Mouse (Mus musculus) midbrain, embryonic 13.5 days (tissue): ENCODE results near the gene Gm14226. TPM values are rescaled to one million over a fixed set of nuclear protein-coding genes. Genes with fewer than 3 reads are reported as not detected.
A peak's percentile ranks its signal among the peaks of the same experiment; 100 is the strongest.
"Not testable (repeated sequence)": the region's sequence is repeated elsewhere in the genome, so short reads cannot be mapped to it uniquely, and the experiment has no call there.

ENCODE experiments used
- ATAC-seq: fragments of 200-750 bp; cut with Nextera tagmentation; 2 replicates; pipeline ENCODE4 v1.8.0; 2017; ENCODE audit warnings: mild to moderate bottlenecking, moderate TSS enrichment, moderate library complexity
- H3K27ac ChIP-seq: fragments of 300-500 bp; sonication (generic); 2 replicates; pipeline ENCODE4 v1.5.1; 2015; ENCODE audit warnings: inconsistent platforms, mild to moderate bottlenecking, moderate library complexity
- H3K27me3 ChIP-seq: fragments of 300-500 bp; sonication (generic); 2 replicates; pipeline ENCODE4 v1.6.1; 2015; ENCODE audit warnings: mild to moderate bottlenecking, inconsistent platforms
- H3K36me3 ChIP-seq: fragments of 300-500 bp; sonication (generic); 2 replicates; pipeline ENCODE4 v1.6.1; 2015; ENCODE audit warnings: mild to moderate bottlenecking, inconsistent platforms
- H3K4me1 ChIP-seq: fragments of 300-500 bp; sonication (generic); replicated peaks from 2 replicates; pipeline ENCODE4 v1.6.1; 2015; ENCODE audit warnings: inconsistent platforms
- H3K4me2 ChIP-seq: fragments of 300-500 bp; sonication (generic); replicated peaks from 2 replicates; pipeline ENCODE4 v1.6.1; 2015; ENCODE audit warnings: moderate library complexity, mild to moderate bottlenecking, inconsistent platforms
- H3K4me3 ChIP-seq: fragments of 300-500 bp; sonication (generic); replicated peaks from 2 replicates; pipeline ENCODE4 v1.5.1; 2015; ENCODE audit warnings: mild to moderate bottlenecking, inconsistent platforms
- H3K9ac ChIP-seq: fragments of 300-500 bp; sonication (generic); replicated peaks from 2 replicates; pipeline ENCODE4 v1.6.1; 2015; ENCODE audit warnings: mild to moderate bottlenecking, inconsistent platforms
- H3K9me3 ChIP-seq: fragments of 300-500 bp; sonication (generic); 2 replicates; pipeline ENCODE4 v1.6.1; 2016; ENCODE audit warnings: mild to moderate bottlenecking, inconsistent platforms
- WGBS: fragments of 180-500 bp; shearing (Covaris S2); methylation state at CpG from one replicate; pipeline ENCODE4 v1.1.7; 2015; 5-methylcytosine and 5-hydroxymethylcytosine counted together
- polyA plus RNA-seq: library from polyadenylated mRNA; unstranded; fragments of >200 nt; fragmentation: Nextera tagmentation; extraction: Ambion mirVana; gene quantifications from 2 replicates; pipeline ENCODE4 v1.2.1, GENCODE M21; 2015

Gene Gm14226
- polyA plus RNA-seq = 0.12 and 0.18 TPM in 2 replicates

DNA sequence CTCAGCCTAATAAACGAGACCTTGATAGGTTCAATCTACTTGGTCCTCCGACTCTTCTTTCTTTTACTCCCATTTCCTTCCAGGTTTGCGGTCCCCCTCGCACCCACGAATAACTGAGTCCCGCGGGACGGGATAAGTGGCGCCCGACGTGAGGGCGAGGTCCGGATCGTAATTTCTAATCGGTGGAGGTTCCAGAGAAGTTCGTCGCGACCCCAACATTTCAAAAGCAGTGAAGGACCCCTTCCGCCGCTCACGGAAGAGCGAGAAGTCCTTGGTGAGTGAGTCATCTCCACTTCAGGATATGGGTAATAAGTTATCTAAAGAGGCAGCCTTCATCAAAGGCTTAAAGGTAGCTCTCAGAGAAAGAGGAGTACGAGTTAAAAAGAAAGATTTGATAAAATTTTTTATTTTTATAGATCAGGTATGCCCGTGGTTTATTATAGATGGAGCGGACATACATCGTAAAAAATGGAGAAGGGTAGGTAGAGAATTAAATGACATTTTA is at the start of gene Gm14226:
Gene Gm14226, plus strand, starts transcription at position 16 of the 505 bp plus-strand sequence.
- H3K9ac ChIP-seq = peak within 1 kb of the TSS; percentile 59
- under 1% methylated on average over 24 of the region's 26 CpGs for WGBS
- peak; percentile 16; the same call in 1 of the 2 replicates for ATAC-seq
- peaks cover 10% of the 10 kb centered on the region; the same call in 1 of the 2 replicates for H3K27me3 ChIP-seq
- peak within 1 kb of the TSS; percentile 45 for H3K4me3 ChIP-seq
- H3K9me3 ChIP-seq, H3K4me1 ChIP-seq, H3K36me3 ChIP-seq: not testable (repeated sequence)
- peak within 1 kb of the TSS; percentile 76 for H3K27ac ChIP-seq
- H3K4me2 ChIP-seq = peak within 1 kb of the TSS; percentile 91

DNA sequence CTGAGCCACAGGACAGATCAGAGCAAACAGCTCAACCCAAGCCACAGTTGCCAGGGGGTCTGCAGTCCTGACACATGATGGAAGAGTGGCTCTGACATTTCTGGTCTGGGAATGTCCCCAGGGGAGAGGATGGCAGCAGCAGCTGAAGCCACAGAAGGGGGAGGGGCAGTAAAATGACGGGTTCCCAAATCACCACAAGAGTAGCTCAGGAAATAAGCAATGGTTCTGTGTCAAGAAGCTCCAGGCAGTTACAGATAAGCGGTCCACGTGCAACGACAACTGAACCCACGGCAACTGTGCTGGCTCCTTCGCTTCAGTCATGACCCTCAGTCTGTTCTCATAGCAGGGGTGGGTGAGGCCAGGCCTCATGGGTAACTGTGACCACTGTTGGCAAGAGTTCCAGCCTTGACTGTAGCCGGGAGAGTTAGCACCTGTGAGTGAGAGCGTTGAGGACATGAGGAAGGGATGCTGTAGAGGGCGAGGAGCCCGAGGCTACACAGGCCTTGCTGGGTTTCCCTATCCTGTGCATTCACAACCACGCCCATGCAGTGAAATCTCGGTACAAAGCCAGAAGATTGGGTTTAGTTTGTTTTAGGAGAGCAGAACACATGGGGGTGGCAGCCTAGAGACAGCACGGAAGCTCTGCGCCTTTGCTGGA is 48.2 kb upstream of the Gm14226 start:
- H3K4me1 ChIP-seq, H3K9me3 ChIP-seq, H3K27me3 ChIP-seq, H3K9ac ChIP-seq, H3K27ac ChIP-seq, H3K4me2 ChIP-seq, H3K4me3 ChIP-seq, H3K36me3 ChIP-seq, ATAC-seq: not testable (repeated sequence)
- 71% methylated on average over 14 of the region's 14 CpGs for WGBS

DNA sequence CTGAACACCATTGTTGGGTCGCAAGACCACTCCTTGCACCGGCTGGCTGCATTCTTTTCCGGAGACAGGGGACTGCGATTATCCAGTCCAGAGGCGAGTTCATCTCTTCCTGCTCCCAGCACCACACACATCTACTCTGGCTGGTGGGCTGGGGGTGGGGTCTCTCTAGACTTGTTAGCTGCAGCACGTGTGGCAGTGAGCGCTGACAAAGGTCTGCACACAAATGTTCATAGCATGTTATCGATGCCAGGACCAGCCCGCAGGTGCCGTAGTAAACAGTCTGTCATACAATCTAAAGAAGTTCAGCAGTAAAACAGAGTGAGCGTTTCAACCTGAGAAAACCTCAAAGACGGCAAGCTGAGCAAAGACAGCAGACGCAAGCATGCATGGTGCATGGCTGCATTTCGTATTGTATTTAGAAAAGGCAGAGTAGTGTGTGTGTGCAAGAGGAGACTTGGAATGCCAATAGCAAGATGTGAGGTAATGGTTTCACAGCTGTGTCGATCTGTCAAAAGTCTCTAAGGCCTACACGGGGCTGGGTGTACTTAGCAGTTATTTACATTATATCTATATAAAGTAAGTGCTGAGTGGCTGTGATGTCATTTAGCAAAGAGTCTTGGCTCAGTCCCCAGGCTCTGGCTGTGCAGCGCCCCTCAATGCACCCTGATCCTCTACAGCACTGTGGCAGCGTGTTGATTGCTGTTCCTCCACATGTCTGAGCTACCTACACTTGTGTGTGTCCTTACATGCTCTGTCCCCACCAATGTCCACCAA is 46.0 kb upstream of the Gm14226 start:
- no peaks in the 10 kb centered on the region for H3K9me3 ChIP-seq
- no peak overlapping the region for H3K4me2 ChIP-seq
- no peaks in the 10 kb centered on the region for H3K36me3 ChIP-seq
- H3K9ac ChIP-seq = no peak overlapping the region
- H3K27ac ChIP-seq = no peak overlapping the region
- peaks cover 5% of the 10 kb centered on the region for H3K4me1 ChIP-seq
- WGBS = 74% methylated on average over 18 of the region's 18 CpGs
- ATAC-seq = no peak
- no peaks in the 10 kb centered on the region for H3K27me3 ChIP-seq
- H3K4me3 ChIP-seq = no peak overlapping the region

DNA sequence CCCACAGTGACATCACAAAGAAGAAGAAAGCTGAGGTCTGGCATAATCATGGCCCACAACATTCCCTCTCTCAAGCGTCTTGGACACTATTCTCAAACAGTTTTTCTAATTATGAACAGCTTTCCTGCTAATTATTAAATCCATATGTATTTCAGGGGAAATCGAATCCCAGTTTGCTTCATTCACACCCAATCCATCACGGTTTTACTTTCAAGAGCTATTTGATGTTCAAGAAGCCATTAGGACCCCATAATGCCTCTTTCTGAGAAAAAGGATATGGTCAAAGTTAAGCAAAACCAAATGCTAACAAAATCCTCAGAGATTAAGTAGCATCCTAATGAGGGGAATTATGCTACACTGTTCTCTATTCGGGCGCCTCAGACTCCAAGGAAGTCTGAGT is 45.1 kb upstream of the Gm14226 start:
- no peaks in the 10 kb centered on the region for H3K27me3 ChIP-seq
- no peak overlapping the region for H3K4me3 ChIP-seq
- H3K4me1 ChIP-seq = peaks cover 5% of the 10 kb centered on the region
- no peak for ATAC-seq
- H3K36me3 ChIP-seq = no peaks in the 10 kb centered on the region
- no peaks in the 10 kb centered on the region for H3K9me3 ChIP-seq
- H3K4me2 ChIP-seq = no peak overlapping the region
- 80% methylated on average over 5 of the region's 5 CpGs for WGBS
- H3K27ac ChIP-seq = no peak overlapping the region
- no peak overlapping the region for H3K9ac ChIP-seq

DNA sequence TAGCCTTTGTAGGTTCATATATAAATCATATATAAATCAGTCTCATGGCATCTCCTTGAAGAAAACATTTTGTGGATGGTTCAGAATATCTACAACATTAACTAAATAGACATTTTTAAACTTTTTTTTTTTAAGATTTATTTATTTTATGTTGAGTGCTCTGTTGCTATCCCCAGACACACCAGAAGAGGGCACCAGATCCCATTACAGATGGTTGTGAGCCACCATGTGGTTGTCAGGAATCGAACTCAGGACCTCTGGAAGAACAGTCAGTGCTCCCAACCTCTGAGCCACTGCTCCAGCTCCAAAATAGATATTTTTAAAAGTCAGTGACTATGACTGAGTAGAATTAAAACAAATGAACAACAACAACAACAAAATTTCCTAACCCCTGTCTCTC is 31.5 kb upstream of the Gm14226 start:
- Histone ChIP-seq H3K4me2 (no peak overlapping the region), H3K9me3 (no peaks in the 10 kb centered on the region), H3K36me3 (no peaks in the 10 kb centered on the region), H3K27ac (no peak overlapping the region), H3K27me3 (no peaks in the 10 kb centered on the region), H3K4me3 (no peak overlapping the region), H3K9ac (no peak overlapping the region), H3K4me1 (no peaks in the 10 kb centered on the region)
- 65% methylated on average over 1 of the region's 1 CpGs for WGBS
- no peak for ATAC-seq

DNA sequence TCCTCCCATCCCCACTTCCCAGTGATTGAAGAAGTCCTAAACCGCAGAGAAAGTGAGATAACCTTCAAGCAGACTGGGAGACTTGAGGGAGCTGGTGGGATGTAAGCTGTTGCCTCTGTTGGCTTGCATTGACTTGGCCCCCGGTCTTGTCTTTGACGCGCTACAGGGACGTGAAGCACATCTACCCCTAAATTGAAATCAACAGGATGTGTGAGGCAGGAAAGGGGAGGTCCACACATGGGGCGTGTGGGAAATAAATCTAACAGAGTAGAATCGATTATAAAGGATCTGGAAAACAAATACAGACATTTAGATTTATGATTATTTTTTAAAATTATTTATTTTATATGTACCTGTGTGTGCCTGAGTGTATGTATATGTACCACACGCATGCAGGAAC is 26.7 kb upstream of the Gm14226 start:
- H3K4me1 ChIP-seq = no peaks in the 10 kb centered on the region
- H3K4me2 ChIP-seq = no peak overlapping the region
- no peaks in the 10 kb centered on the region for H3K9me3 ChIP-seq
- H3K9ac ChIP-seq = no peak overlapping the region
- H3K36me3 ChIP-seq = no peaks in the 10 kb centered on the region
- no peak for ATAC-seq
- WGBS = 84% methylated on average over 8 of the region's 8 CpGs
- H3K27ac ChIP-seq = no peak overlapping the region
- H3K4me3 ChIP-seq = no peak overlapping the region
- H3K27me3 ChIP-seq = no peaks in the 10 kb centered on the region

DNA sequence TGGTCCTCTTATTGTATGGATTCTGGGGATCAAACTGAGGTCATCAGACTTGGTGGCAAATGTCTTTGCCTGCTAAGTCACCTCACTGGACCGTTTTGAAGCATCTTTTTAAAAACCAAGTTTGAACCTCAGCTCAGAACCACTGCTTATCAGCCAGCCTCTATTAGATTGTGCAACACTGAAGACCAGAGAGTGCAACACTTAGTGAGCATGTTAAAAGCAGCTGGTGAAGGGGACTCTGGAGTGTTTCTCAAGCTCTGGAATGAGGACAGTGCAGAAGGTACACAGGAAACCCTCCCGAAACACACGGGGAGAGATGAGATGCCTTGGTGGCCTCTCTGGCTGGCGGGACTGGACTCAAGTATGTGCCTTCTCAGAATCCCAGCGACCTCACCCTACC is 26.0 kb upstream of the Gm14226 start:
- no peak overlapping the region for H3K4me3 ChIP-seq

DNA sequence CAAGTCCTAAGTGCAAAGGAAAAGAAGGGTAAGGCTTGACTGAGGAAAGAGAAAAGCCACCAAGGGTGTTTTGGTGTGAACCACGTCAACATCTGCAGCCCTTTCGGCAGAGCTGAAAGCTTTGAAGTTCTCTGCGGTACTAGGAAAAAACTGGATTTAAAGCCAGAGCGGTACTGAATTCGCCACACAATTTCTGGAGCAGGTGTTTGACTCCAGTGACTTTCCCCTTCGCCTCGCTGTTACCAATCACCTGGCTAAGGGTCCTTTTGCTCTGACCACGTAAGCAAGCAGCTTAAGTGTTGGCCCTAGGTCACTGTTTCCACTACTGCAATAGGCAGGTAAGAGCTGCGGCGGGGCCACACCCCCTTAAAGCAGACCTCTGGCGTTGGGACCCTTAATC is 12.6 kb upstream of the Gm14226 start:
- no peaks in the 10 kb centered on the region for H3K27me3 ChIP-seq
- H3K4me1 ChIP-seq = no peaks in the 10 kb centered on the region
- no peak for ATAC-seq
- H3K27ac ChIP-seq = no peak overlapping the region
- no peaks in the 10 kb centered on the region for H3K36me3 ChIP-seq
- H3K4me2 ChIP-seq = no peak overlapping the region
- H3K9me3 ChIP-seq = no peaks in the 10 kb centered on the region
- no peak overlapping the region for H3K4me3 ChIP-seq
- 91% methylated on average over 11 of the region's 11 CpGs for WGBS
- H3K9ac ChIP-seq = no peak overlapping the region

More for the DNA sequence above, 26.0 kb upstream of the Gm14226 start:
- H3K27ac ChIP-seq = no peak overlapping the region
- H3K4me1 ChIP-seq = no peaks in the 10 kb centered on the region
- WGBS = 87% methylated on average over 5 of the region's 5 CpGs
- ATAC-seq = no peak
- no peaks in the 10 kb centered on the region for H3K9me3 ChIP-seq
- H3K36me3 ChIP-seq = no peaks in the 10 kb centered on the region
- no peak overlapping the region for H3K9ac ChIP-seq
- H3K27me3 ChIP-seq = no peaks in the 10 kb centered on the region
- H3K4me2 ChIP-seq = no peak overlapping the region

DNA sequence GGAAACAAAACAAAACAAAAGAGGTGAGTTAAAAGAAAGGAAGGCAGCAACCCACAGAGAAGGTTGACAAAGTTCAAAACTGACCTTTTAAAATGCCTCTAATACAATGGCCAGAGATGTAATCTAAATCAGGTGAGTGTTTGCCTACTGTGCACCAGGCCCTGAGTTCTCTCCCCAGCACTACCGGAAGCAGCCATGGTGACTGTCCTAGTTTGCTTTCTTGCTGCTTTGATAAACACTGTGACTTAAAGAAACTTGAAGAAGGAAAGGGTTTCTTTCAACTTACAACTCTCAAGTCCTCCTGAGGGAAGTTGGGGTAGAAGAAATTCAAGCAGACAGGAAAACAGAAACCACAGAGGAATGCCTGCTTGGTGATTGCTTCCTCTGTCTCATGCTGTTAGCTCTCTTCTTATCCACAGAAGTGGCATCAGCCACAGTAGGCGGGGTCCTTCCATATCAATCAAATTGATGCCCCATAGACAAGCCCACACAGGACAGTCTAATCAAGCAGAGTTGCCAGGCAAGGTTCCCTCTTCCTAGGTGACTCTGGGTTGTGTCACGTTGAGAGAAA is 6.9 kb upstream of the Gm14226 start:
- Histone ChIP-seq H3K4me3 (no peak overlapping the region), H3K27ac (no peak overlapping the region), H3K9me3 (no peaks in the 10 kb centered on the region), H3K9ac (no peak overlapping the region), H3K36me3 (no peaks in the 10 kb centered on the region), H3K4me1 (no peaks in the 10 kb centered on the region), H3K4me2 (no peak overlapping the region), H3K27me3 (peaks cover 10% of the 10 kb centered on the region; the same call in 1 of the 2 replicates)
- 59% methylated on average over 3 of the region's 3 CpGs for WGBS
- ATAC-seq = no peak

DNA sequence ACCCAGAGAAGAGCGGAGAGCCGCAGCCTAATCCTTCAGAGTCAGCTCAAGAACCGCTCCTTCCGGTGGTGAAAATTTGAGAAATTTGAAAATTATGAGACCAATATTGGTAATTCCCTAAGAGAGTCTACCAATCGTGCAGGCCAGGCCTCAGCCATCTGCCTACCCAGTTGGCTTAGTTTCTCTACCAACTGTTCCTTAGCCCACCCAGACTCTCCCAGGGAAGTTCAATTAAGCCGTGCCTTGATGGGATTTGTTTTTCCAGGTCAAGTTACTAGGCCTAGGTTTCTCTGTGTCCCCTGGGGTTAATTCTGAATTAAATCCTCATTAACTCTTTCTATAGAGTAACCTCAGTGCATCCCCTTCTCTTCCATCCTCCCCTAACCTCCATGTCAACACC is 5.1 kb upstream of the Gm14226 start:
- no peaks in the 10 kb centered on the region for H3K4me1 ChIP-seq
- ATAC-seq = no peak
- no peaks in the 10 kb centered on the region for H3K36me3 ChIP-seq
- H3K27ac ChIP-seq = no peak overlapping the region
- H3K9me3 ChIP-seq = no peaks in the 10 kb centered on the region
- no peak overlapping the region for H3K4me2 ChIP-seq
- H3K27me3 ChIP-seq = peaks cover 10% of the 10 kb centered on the region; the same call in 1 of the 2 replicates
- no peak overlapping the region for H3K4me3 ChIP-seq
- WGBS = 75% methylated on average over 6 of the region's 6 CpGs
- no peak overlapping the region for H3K9ac ChIP-seq

DNA sequence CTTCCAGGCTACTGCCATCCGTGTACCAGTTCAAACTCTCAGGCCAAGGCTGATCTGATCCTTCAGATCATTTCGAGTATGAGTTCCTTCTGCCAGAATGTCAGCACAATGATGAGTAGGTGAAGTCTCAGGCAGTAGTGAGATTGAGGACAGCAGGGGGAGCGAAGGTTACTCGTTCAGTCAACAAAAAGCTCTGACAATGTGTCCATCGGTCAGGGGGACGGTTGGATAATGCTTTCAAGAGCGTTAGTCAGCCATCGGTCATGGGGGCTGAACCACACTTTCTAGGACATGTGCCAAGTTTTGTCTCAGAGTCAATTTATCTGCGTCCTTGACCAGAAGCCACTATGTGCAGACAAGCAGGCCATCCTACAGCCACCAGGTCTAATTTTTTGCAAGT is 1.3 kb upstream of the Gm14226 start:
- ATAC-seq, H3K27ac ChIP-seq, H3K4me3 ChIP-seq, H3K9me3 ChIP-seq, H3K4me2 ChIP-seq, H3K4me1 ChIP-seq, H3K9ac ChIP-seq, H3K36me3 ChIP-seq: not testable (repeated sequence)
- peaks cover 10% of the 10 kb centered on the region; the same call in 1 of the 2 replicates for H3K27me3 ChIP-seq
- WGBS = 26% methylated on average over 5 of the region's 9 CpGs
